Mouse (Mus musculus): ENCODE measurements around the gene Gdap2. TPM values are rescaled to one million over a fixed set of nuclear protein-coding genes. Genes with fewer than 3 reads are reported as not detected.
A peak's percentile ranks its signal among the peaks of the same experiment; 100 is the strongest.

The Gdap2 gene
- 10 to 100 TPM; 34.2 to 47.2 (median 41.8) TPM for total RNA-seq (2022)

DNA sequence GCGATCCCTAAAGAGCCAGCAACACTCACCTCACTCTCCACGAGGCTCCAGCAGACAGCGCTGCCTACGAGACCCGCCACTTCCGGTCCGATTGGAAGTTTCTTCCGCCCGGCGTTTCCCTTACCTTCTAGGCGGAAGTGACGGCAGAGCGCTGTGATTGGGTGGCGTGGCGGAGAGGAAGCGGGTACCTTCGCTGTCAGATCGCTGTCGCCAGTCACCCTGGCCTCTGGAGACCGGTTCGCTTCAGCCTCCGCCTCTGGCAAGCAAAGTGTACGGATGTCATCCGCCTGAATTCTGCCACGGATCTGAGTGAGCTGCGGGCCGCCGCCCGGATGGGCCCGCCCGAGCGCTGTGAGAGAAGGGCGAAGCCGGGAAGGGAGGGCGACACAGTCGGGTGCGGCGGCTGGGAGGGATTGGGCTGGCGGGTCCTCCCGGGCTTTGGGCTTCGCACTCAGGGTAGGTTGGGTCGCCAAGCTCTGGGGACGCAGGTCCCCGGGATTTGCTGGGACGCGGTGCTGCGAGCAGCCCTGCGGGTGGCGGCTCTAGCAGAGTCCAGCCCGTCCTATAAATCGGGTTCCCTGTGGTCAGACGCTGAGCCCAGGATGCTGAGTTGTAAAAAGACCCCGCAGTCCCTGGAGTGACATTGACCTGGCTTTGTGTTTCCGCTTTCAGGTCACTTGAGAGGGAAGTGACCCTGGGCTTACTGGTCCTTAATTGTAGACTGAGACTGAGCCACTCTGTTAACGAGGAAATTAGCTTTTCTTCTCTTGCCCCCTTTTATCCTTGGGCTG lies at the start of gene Gdap2, which contains the start of gene Wdr3:
TSS of gene Gdap2 (plus strand) at position 67 of the 791 bp plus-strand sequence.
TSS of gene Wdr3 (minus strand) at position 93 of the 791 bp plus-strand sequence.
- DNase-seq (ENCODE audit: low spot score in 2 of 2) = peak; percentile 93

DNA sequence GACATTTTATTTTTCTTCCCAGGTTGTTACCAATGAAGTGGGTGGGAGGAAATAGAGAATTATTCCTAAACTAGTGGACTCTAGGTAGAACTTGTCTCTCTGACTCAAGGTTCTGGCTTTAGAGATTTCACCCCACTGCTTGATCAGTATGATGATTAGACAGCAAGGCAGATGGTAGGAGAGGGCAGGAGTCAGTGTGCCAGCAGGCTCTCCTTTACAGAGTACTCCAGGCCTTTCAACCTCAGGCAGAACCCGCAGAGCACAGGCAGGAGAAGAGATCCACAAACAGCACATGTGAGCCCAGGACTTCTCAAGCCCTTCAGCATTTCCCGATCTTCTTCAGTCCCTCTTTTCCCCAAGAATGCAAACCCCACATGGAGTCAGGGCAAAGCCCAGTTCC lies 43.5 kb upstream of the Gdap2 start:
- no peak for DNase-seq (ENCODE audit: low spot score in 2 of 2)

DNA sequence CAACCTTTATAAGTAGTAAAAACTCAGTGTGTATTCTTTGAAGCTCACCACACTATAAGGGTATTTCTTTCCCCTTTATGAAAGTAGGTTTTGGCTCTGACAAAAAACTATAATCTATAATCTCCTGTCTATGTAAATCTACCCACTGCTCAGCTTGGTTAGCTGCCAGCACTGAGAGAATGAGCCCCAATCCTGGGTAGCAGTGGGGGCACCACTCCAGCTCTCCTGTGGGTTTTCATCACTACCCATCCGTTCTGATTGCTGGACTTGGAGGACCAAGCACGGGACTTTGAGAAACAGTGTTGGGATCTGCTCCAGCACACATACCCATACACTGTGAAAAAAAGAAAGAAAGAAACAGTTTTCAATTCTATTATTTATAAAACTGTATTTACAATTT lies 40.2 kb upstream of the Gdap2 start:
- no peak for DNase-seq (ENCODE audit: low spot score in 2 of 2)

DNA sequence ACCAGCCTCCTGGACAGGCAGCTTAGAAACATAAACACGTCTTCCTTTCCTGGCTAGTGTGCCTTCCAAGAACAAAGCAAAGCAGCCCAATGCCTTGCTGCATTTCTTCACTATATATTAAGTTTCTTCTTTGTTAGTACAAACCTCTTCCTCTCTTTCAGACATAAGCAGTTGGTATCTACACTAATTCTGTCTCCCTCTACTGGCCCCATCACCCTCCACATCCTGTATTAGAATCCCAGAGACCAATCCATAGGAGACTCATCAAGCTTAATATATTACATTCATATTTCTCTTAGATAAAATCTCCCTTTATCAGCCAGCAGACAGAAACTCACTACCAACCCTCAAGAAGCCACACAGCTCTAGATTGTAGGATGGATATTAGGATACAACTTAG lies 39.7 kb upstream of the Gdap2 start:
- DNase-seq (ENCODE audit: low spot score in 2 of 2) = no peak

DNA sequence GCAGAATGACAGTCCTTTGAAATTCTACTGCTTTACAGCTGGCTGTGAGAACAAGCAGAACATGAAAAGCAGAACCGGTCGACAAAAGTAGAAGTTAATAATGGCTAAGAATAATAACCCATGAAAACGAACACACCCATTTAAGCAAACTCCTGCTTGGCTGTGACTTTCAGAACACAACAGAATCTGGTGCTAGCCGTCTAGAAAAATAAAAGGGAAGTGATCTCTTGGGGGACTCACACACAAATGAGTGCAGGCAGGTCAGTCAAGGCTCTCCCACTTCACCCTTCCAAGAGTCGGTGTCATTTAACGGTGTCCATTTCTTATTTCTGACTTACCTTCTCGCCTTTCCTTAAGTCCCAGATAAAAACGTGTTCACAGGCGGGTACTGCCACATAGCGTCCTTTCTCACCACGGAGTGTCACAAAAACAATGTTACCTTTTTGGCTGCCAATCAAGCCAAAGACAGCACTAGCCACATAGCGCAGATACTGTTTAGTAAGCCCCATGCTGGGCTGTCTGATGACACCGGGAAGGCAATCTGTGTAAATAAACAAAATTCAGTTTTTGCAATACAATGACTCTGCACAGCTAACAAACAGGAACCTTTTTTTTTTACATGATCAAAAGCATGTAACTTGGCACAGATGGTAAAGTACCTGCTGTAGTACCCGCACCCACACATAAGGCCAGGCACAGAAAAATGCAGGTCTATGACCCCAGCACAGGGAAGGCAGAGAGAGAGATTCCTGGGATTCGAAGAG lies 1.3 kb upstream of the Gdap2 start:
- DNase-seq (ENCODE audit: low spot score in 2 of 2) = no peak

DNA sequence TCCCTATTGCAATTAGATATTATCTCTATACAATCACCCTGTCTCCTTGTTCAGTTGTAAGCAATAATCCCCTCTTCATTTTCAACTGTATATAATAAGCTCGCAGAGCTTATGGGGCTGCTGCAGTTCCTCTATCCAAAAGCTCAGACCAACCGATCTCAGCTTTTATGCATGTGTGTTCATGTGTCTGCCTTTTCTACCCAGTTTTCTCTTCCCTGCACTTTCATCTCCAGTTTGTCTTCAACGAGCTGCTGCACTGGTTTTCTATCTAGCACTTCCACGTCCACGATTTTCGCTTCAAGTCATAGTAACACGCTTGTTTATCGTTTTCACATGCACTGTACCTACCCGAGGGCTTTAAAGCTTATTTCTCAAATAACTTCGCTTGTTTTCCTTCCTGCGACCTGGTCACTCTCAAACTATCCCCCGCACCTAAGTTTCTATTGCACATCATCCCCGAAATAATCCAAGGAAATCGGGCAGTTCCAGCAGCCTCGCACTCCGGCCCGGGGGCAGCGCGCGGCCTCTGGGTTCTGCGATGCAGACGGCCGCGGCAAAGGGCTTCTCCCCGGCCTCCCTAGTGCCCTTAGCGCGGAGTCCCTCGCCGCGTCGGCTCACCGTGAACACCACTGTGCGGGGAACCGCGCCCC lies 391 bp upstream of the Gdap2 start:
- DNase-seq (ENCODE audit: low spot score in 2 of 2) = no peak

DNA sequence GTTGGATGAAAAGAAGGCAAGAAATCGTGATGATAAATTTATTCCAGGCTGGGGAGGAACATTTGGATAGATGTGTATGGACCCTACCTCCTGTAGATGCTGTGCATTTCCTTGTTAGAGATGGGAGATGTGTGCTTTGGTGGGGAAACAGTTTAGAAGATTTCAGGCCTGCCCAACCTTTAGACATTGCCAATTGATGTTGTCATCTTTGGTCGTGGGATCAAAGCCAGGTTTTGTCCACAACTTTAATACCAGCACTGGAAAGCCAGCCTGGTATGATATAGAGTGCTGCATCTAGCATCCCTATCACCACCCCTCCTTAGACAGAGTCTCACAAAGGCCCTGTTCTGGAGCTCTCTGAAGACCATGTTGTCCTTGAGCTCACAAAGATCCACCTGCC lies 1.4 kb downstream of the Gdap2 start:
- DNase-seq (ENCODE audit: low spot score in 2 of 2) = no peak

DNA sequence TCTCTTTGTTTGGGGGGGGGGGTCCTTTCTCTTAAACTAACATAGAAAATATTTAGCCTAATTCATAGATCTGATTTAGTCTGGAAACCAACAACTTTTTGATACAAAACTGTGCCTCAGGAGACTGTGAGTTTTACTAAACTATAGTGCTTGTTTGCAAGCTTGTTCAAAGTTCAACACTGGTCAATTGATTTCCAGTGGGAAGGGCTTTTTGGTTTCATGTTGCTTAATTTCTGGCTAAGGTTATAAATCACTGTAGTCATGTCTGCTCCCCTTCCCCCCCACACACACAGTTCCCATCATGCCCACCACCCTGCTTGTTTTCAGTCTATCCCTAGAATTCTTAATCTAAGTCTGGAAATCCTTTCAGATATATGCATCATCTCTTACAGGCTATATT lies 2.8 kb downstream of the Gdap2 start:
- no peak for DNase-seq (ENCODE audit: low spot score in 2 of 2)

DNA sequence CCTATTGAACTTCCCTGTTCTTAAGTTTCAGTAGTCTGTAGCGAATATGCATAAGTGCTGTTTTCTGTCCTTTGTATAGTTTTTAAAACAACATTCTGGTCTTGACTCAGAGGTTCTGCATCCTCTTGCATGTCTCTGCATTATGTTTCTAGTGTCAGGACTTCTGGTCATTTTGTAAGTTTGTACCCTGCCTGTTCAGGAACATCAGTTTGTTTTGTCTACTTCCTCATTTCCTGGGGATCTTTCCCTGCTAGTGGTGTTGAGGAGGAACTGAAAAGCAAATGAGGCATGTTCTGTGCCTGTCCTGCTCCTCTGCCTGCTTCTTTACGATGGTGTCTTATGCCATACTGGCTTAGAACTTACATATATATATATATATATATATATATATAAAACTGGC lies 13.8 kb downstream of the Gdap2 start:
- no peak for DNase-seq (ENCODE audit: low spot score in 2 of 2)

DNA sequence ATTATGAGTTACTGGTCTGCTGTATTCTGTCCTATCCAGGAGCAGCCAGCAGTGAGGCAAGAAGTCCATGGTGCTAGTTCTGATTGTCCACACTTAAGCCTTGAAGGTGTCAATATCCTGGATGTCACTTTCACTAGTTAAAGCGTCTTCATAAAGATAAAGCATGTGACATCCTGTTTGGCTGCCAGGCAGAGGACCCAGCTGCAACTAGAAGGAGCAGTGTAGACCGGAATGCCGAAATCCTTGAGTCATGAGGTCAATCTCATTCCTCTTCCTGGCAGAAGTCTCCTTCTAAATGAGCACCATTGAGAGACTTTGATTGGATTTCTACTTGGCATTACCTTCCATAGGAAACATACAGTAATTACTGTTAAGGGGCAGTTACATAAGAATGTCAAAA lies 18.3 kb downstream of the Gdap2 start:
- no peak for DNase-seq (ENCODE audit: low spot score in 2 of 2)

DNA sequence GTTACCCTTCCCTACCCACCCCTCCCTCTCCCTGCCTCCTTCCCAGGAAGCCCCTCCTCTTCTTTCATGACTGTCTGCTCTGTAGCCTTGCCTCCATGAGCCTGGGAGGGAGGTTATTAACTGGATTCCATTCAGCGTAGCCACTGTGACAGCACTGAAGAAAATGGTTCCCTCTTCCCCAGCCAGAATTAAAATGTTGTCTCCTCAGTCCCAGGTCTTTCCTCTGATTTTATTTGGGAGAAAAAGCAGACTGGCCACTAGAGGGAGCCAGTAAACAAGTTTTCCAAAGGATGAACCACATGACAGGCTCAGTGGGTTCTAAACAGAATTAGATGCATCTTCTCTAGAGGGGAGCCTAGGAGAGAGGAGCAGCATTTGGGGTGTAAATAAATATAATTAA lies 27.3 kb downstream of the Gdap2 start:
- peak; percentile 59 to 74 for DNase-seq (ENCODE audit: low spot score in 2 of 2)

DNA sequence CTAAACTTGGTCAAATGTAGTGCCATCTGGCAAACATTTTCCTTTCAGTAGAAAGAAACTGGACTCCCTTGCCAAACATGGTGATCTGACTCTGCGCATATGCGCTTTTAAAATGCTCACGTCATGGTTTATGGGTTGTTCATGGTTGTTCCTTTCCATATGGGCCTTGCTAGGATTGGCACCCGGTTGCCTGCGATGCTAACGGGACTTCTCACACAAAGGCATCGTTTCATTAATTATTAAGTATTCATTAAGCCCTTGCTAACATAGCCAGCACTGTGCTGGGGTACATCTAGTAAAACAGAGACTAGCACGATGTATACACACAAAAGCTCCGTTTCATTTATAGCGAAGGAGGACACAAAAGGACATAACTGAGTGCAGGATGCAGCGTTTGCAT lies 27.7 kb downstream of the Gdap2 start:
- DNase-seq (ENCODE audit: low spot score in 2 of 2) = no peak

DNA sequence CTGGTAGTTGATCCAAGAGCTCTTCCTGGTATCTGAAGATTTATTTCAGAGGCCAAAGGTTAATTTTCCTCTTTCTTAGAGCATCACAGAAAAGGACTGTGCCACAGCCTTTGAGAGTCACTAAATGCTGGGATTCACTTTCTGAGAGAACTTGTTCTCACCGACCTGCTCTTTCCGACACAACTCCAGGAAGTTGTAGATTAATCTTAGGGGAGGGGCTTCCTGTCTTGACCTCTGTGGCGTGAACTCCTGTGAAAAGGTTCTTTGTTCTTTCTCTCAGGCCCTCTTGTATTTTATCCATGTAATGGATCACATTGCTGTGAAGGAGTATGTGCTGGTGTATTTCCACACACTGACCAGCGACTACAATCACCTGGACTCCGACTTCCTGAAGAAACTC lies 32.0 kb downstream of the Gdap2 start:
- DNase-seq (ENCODE audit: low spot score in 2 of 2) = no peak

DNA sequence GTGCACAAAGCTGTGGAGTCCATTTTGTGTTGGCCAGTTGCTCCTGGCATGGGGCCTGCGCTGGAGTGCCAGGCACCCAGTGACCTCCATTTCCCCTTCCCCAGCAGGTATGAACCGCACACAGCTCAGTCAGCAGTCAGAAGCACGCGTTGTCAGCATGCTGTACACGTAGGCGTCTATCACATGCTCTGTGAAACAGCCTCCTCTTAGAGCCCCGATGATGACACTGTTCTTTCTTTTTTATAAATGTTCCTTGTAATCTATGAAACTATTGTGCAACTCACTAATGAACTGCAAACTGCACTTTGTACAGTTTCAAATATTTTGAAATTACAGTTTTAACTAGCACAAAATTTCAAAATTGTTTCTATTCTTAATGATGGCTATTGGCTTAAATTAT lies 39.4 kb downstream of the Gdap2 start:
- no peak for DNase-seq (ENCODE audit: low spot score in 2 of 2)

DNA sequence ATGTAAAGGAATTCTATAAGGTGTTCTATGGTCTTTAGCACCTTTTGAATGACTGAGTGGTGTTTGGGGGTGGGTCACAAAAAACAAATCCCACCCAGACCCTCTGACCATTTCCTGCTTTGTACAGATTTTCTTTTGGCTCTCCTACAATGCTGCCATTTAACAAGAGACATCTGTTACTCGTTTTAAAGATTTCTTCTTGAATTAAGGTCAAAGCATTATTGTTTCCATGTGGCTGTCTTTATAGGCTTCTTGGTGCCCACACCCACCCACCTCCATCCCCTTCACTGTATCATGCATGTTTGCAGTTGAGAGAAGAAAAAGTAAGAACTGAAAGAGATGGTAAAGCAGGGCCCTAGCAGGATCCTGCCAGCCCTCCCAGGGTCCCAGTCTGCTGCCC lies 44.8 kb downstream of the Gdap2 start:
- no peak for DNase-seq (ENCODE audit: low spot score in 2 of 2)

DNA sequence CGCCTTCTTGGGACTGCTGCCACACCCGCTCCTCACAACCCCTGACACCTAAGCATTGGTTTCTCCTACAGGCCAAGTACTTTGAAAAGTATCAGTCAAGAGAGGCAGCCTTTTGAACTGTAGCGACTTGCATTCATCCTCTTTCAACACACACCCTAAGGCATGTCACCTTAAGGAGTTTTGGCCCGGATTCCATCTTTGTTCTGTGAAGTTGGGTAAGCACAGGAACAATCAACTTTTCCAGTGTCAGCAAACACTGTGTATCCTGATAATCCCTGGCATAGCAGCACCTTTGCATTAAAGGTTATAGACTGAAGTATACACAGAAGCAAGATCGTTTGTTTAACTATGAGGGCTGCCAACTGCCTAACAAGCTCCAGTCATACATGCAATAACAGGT lies 53.3 kb downstream of the Gdap2 start:
- DNase-seq (ENCODE audit: low spot score in 2 of 2) = no peak

DNA sequence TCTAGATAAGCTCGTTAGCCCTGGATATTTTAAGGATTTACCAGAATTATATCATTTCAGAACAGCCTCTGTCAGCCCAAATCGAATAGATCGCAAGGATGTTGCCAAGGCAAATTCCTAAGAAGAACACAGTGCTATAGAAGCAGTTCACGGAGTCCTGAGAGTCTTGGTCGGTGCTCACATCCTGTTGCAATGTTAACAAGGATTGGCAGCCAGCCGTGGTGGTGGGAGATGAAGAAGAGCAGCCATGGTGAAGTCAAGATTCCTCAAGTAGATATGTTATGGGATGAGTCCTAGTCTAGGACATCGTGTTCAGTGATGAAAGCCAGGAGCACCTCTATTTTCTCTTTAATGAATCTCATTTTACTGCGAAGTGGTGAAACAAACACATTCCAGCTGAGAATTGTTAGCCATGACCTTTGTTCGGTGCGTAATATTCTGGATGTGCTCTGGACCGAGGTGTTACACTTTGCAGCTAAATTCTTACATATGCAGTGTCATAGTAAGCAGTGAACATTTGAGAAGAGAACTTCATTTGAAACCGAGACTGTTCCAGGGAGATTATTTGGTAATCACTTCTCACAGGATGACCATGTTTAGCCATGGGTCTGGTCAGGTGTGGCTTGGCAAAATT lies 63.3 kb downstream of the Gdap2 start:
- DNase-seq (ENCODE audit: low spot score in 2 of 2) = no peak

DNA sequence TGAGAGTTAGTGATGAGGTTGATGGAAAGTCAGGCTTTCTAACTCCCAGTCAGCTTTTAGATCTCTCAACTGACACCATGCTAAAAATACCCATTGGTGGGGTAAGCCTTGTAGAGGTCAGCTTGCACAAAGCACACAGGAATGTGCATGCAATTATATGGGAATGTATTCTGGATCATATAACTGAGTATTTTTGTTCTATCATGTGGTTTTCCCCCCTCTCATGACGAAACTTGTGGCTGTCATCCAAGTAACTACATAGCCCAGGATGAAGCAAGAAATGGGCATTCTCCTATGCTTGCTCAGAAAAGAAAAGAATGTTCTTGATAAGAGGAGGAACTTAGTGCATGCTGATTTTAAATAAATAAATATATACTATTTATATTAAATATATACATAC lies 65.3 kb downstream of the Gdap2 start:
- no peak for DNase-seq (ENCODE audit: low spot score in 2 of 2)

DNA sequence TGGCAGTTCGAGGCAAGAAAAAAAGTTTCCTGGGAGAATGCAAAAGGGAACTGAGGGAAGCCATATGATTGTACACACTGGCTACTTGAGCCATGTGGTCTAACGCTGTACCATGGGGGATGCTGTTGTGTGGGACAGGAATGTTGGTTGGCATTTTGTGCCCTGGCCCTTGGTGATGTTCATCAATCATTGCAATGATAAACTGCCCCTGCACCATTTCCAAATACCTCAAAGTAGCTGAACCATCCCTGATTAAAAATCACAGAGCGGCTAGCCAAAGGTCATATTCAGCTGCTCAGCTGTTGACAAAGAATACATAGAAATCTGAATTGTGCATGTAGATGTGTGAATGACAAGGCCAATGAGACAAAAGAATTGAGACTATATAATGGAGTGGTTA lies 66.8 kb downstream of the Gdap2 start:
- no peak for DNase-seq (ENCODE audit: low spot score in 2 of 2)

DNA sequence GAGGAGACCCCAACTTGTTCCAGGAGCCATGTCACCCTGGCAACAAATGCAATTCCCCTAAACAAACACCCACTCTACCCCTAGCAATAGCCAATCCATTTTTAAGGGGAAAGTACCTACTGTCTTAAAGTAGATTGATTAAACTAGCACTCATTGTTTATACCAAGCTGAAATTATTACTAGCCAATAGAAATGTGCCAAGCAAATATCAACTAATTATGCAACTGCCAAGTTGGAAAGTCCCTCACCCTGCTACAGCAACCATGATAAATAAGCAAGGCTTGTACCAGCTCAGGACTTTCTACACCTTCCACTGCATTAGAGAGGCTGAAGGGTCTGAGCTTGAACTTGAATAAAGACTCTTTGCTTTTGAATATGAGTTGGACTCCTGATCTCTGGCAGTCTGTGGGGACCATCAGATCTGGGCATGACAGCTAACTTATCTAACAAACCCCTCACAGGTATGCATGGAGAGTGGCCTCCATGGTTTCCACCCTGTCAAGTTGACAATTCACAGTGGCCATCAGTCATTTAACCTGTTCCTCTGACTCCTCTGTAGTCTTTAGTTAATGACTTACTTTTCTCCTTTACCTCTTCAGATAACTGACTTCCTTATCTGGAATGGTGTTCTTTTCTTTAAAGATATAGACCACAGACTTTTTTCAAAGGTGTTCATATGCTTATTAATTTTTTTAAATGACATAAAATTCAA lies 74.7 kb downstream of the Gdap2 start:
- no peak for DNase-seq (ENCODE audit: low spot score in 2 of 2)

DNA sequence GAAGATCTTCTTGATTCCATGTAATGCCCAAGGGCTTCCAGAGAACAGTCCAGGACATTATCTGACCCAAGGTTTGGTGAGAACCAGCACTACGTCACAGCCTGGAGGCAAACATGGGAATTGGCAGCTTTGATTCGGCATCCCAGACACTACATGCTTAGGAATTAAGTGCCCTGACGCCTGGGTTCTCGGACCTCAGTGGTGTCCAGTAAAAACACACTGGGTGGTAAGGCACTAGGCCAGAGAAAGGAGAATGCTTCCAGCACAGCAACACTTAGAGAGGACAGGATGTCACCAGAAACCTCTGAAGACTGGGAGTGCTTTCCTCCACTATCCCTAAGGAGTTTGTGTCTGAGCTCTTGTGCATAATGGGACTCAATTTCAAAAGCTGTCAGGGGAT lies 80.0 kb downstream of the Gdap2 start:
- no peak for DNase-seq (ENCODE audit: low spot score in 2 of 2)

Data from layer of hippocampus, adult 8-10 months (tissue).